9 mouse cellular contexts compared by ENCODE assay signal in genomic region chr10:84701110-84701509, GRCm38 (mm10). TPM values are rescaled to one million over a fixed set of nuclear protein-coding genes. Genes with fewer than 3 reads are reported as not detected.
DNase-seq lines count a peak whose midpoint lies in the region; ATAC-seq and TF ChIP-seq lines count a peak whose summit lies in the region.
"Had no signal": no experiment of that assay in that cellular context is flagged by ENCODE, and none has a peak within 500 bp of the region (broad histone marks: within the 10 kb centered on the region; RNA-seq: fewer than 3 reads in every experiment).

No protein-coding gene starts in this region.

- no peak for TF ChIP-seq POLR2A in lung, adult 2 months (IDR thresholded peaks at IDR 0.05; ENCODE audit: borderline replicate concordance, extremely low read depth, low read depth, low read length)

- no peak for TF ChIP-seq CTCF in lung, postnatal 0 days (IDR thresholded peaks at IDR 0.05)
- TF ChIP-seq CTCF in lung, adult 2 months (IDR thresholded peaks at IDR 0.05; ENCODE audit: insufficient read depth, low read length): no peak
- no peak for TF ChIP-seq CTCF in liver, postnatal 0 days (IDR thresholded peaks at IDR 0.05; ENCODE audit: low read depth)

- WGBS in lung, postnatal 0 days: 56% methylated on average over 8 of the region's 8 CpGs
- WGBS in lung, adult 2 months: 56% methylated on average over 8 of the region's 8 CpGs
- 30% methylated on average over 8 of the region's 8 CpGs for WGBS in heart, embryonic 14.5 days
- 65% methylated on average over 8 of the region's 8 CpGs for WGBS in liver, postnatal 0 days (ENCODE audit: insufficient replicate concordance)
- 89% methylated on average over 8 of the region's 8 CpGs for WGBS in forebrain, embryonic 14.5 days

- H3K27me3 ChIP-seq in lung, postnatal 0 days (replicated peaks; ENCODE audit: insufficient read depth, low read length): no peaks in the 10 kb centered on the region
- no peaks in the 10 kb centered on the region for H3K27me3 ChIP-seq in heart, embryonic 14.5 days (ENCODE audit: control insufficient read depth, insufficient read depth, low read length)
- H3K27me3 ChIP-seq in liver, postnatal 0 days (ENCODE audit: insufficient read depth, low read length): no peaks in the 10 kb centered on the region
- no peaks in the 10 kb centered on the region for H3K27me3 ChIP-seq in forebrain, embryonic 14.5 days (replicated peaks; ENCODE audit: control insufficient read depth, insufficient read depth, low read length)

- ATAC-seq in lung, postnatal 0 days: peak; percentile 55; the same call in 1 of the 2 replicates
- ATAC-seq in heart, embryonic 14.5 days (ENCODE audit: insufficient number of reproducible peaks, insufficient read depth, low FRiP score, low read depth): peak; percentile 43; the same call in 1 of the 2 replicates
- ATAC-seq in liver, postnatal 0 days: peak; percentile 72
- no peak for ATAC-seq in forebrain, embryonic 14.5 days

- no peak overlapping the region for H3K27ac ChIP-seq in lung, postnatal 0 days (ENCODE audit: low read length)
- peak overlapping the region in 1 of 2 experiments; percentile 39; a peak in 1 of 4 replicates for H3K27ac ChIP-seq in heart, embryonic 14.5 days (replicated peaks in 1 of 2; ENCODE audit: control insufficient read depth in 1 of 2, insufficient read depth in 1 of 2, low read depth in 2 of 2, low read length in 2 of 2)
- H3K27ac ChIP-seq in liver, postnatal 0 days (ENCODE audit: low read depth): 0 out of 2 replicates have a peak overlapping the region, but pooled peaks have one; percentile 60
- no peak overlapping the region for H3K27ac ChIP-seq in forebrain, embryonic 14.5 days (ENCODE audit: low read depth, low read length)

- peak; percentile 11 for DNase-seq in lung, postnatal 0 days (ENCODE audit: low spot score)
- no peak for DNase-seq in lung, adult 2 months
- DNase-seq in adrenal gland, adult 8-10 months: peak; percentile 88
- peak; percentile 67 for DNase-seq in liver, postnatal 0 days
- DNase-seq in retina, postnatal 1 day: no peak
- no peak for DNase-seq in forebrain, embryonic 14.5 days (ENCODE audit: low spot score)
- DNase-seq in cerebellum, adult 9-11 months: no peak

- no peak for TF ChIP-seq EP300 in lung, postnatal 0 days (IDR thresholded peaks at IDR 0.05)
- no peak for TF ChIP-seq EP300 in liver, postnatal 0 days (IDR thresholded peaks at IDR 0.05; ENCODE audit: low read depth)

- H3K4me1 ChIP-seq in lung, postnatal 0 days (ENCODE audit: insufficient read depth, low read depth, low read length): no peaks in the 10 kb centered on the region
- H3K4me1 ChIP-seq in lung, adult 2 months (ENCODE audit: control insufficient read depth, insufficient read depth, low read length): no peaks in the 10 kb centered on the region
- H3K4me1 ChIP-seq in heart, embryonic 14.5 days (ENCODE audit: control insufficient read depth in 2 of 2, insufficient read depth in 2 of 2, low read length in 2 of 2): peaks cover 9 to 11% of the 10 kb centered on the region in 2 experiments; a peak in 3 of 4 replicates
- peaks cover 9% of the 10 kb centered on the region for H3K4me1 ChIP-seq in liver, postnatal 0 days (ENCODE audit: insufficient read depth)
- H3K4me1 ChIP-seq in forebrain, embryonic 14.5 days (ENCODE audit: control insufficient read depth, insufficient read depth, low read length): no peaks in the 10 kb centered on the region

- H3K9ac ChIP-seq in lung, postnatal 0 days (replicated peaks; ENCODE audit: low read depth): no peak overlapping the region
- no peak overlapping the region for H3K9ac ChIP-seq in heart, embryonic 14.5 days (ENCODE audit: low read length)
- peak overlapping the region; percentile 16; the same call in 1 of the 2 replicates for H3K9ac ChIP-seq in liver, postnatal 0 days (replicated peaks)
- no peak overlapping the region for H3K9ac ChIP-seq in forebrain, embryonic 14.5 days (ENCODE audit: low read length)

- no peak overlapping the region for H3K4me3 ChIP-seq in lung, postnatal 0 days (ENCODE audit: low read depth, low read length)
- no peak overlapping the region for H3K4me3 ChIP-seq in lung, adult 2 months (replicated peaks; ENCODE audit: extremely low read depth, low read depth, low read length)
- no peak overlapping the region for H3K4me3 ChIP-seq in heart, embryonic 14.5 days (ENCODE audit: control insufficient read depth in 1 of 2, insufficient read depth in 1 of 2, low read depth in 1 of 2, low read length in 2 of 2)
- no peak overlapping the region for H3K4me3 ChIP-seq in liver, postnatal 0 days (ENCODE audit: low read depth, low read length)
- H3K4me3 ChIP-seq in forebrain, embryonic 14.5 days (ENCODE audit: low read depth, low read length): no peak overlapping the region

- peaks cover 16% of the 10 kb centered on the region for H3K36me3 ChIP-seq in lung, postnatal 0 days (ENCODE audit: insufficient read depth, low read length)
- H3K36me3 ChIP-seq in heart, embryonic 14.5 days (ENCODE audit: control insufficient read depth, insufficient read depth, low read length): peaks cover 59% of the 10 kb centered on the region
- H3K36me3 ChIP-seq in liver, postnatal 0 days (replicated peaks; ENCODE audit: insufficient read depth, low read length): peaks cover 35% of the 10 kb centered on the region
- peaks cover 33% of the 10 kb centered on the region; the same call in 1 of the 2 replicates for H3K36me3 ChIP-seq in forebrain, embryonic 14.5 days (ENCODE audit: control insufficient read depth, insufficient read depth, low read length)

- no peaks in the 10 kb centered on the region for H3K9me3 ChIP-seq in lung, postnatal 0 days (ENCODE audit: low read length)
- no peaks in the 10 kb centered on the region for H3K9me3 ChIP-seq in heart, embryonic 14.5 days (ENCODE audit: control insufficient read depth, low read length)
- H3K9me3 ChIP-seq in liver, postnatal 0 days (ENCODE audit: low read length): no peaks in the 10 kb centered on the region
- H3K9me3 ChIP-seq in forebrain, embryonic 14.5 days (replicated peaks; ENCODE audit: control insufficient read depth, low read length): no peaks in the 10 kb centered on the region

- H3K4me2 ChIP-seq in lung, postnatal 0 days (replicated peaks; ENCODE audit: low read depth, low read length): no peak overlapping the region
- no peak overlapping the region for H3K4me2 ChIP-seq in heart, embryonic 14.5 days (ENCODE audit: low read length)
- H3K4me2 ChIP-seq in liver, postnatal 0 days (ENCODE audit: low read depth, low read length): no peak overlapping the region
- no peak overlapping the region for H3K4me2 ChIP-seq in forebrain, embryonic 14.5 days (ENCODE audit: low read length)

RNA-seq across cellular contexts. Expression of gene Rfx4, which starts 54.8 kb away (rescaled TPM):
- 0.08 TPM in 1 of 2 replicates, not detected in the other for polyA plus RNA-seq in lung, postnatal 0 days (2015; fragmentation: Nextera tagmentation; extraction: Ambion mirVana)
- polyA plus RNA-seq in lung, adult 2 months (2012; rRNA removed): 0.05 and 0.13 TPM in 2 replicates
- under 1 TPM in 1 of 4 experiments, not detected in 3; 0.07 TPM for total RNA-seq in adrenal gland, adult 8-10 months (2022)
- polyA plus RNA-seq in heart, embryonic 14.5 days (2014; fragmentation: Nextera tagmentation; extraction: Ambion mirVana): not detected in 2 replicates
- polyA plus RNA-seq in liver, postnatal 0 days (2015; fragmentation: Nextera tagmentation; extraction: Ambion mirVana): not detected in 2 replicates
- 8.1 and 9.5 TPM in 2 replicates for polyA plus RNA-seq in forebrain, embryonic 14.5 days (2014; fragmentation: Nextera tagmentation; extraction: Ambion mirVana)
- polyA plus RNA-seq: large intestine, adult 2 months had no signal

Comparison
In these comparisons a context has a peak if more than half of its experiments do, and no peak if none do; other contexts are left out.
1. DNase-seq: peak in lung, postnatal 0 days (single experiment), adrenal gland, adult 8-10 months (single experiment) and liver, postnatal 0 days (single experiment); none in lung, adult 2 months (single experiment), retina, postnatal 1 day (single experiment), forebrain, embryonic 14.5 days (single experiment) and cerebellum, adult 9-11 months (single experiment).